17 mouse cellular contexts compared by ENCODE assay signal in the genomic region with DNA sequence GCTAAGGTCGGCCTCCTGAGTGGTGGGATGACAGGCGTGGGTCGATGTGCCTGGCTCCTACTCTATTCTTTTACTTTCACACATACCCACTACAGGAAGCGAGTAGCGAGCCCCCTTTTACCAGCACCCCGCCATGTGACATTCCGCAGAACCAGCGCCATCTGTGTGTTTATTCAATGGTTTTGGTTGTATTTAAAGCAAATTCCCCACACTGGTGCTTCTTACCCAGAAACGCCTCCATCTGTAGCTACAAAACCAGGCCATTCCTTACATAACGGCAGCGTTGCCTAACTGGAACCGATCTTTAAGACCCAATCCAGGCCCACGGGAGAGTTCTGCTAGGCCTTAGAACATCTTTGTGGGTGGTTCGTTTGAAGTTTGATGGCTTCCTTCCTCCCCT. TPM values are rescaled to one million over a fixed set of nuclear protein-coding genes. Genes with fewer than 3 reads are reported as not detected.
DNase-seq lines count a peak whose midpoint lies in the region; ATAC-seq and TF ChIP-seq lines count a peak whose summit lies in the region.
"Had no signal": no experiment of that assay in that cellular context is flagged by ENCODE, and none has a peak within 500 bp of the region (broad histone marks: within the 10 kb centered on the region; RNA-seq: fewer than 3 reads in every experiment).

No protein-coding gene starts in this region.

- no peak overlapping the region for H3K9ac ChIP-seq in embryonic facial prominence, embryonic 15.5 days
- no peak overlapping the region for H3K9ac ChIP-seq in hindbrain, postnatal 0 days (replicated peaks; ENCODE audit: low read length)
- H3K9ac ChIP-seq: embryonic facial prominence, embryonic 12.5 days; heart, embryonic 13.5 days had no signal

- no peaks in the 10 kb centered on the region for H3K27me3 ChIP-seq in embryonic facial prominence, embryonic 15.5 days
- no peaks in the 10 kb centered on the region for H3K27me3 ChIP-seq in embryonic facial prominence, embryonic 10.5 days (replicated peaks; ENCODE audit: low read depth, poor library complexity, severe bottlenecking)
- H3K27me3 ChIP-seq in hindbrain, postnatal 0 days (ENCODE audit: insufficient read depth, low read length) = no peaks in the 10 kb centered on the region
- H3K27me3 ChIP-seq: embryonic facial prominence, embryonic 12.5 days; heart, embryonic 13.5 days had no signal

- no peak for ATAC-seq in embryonic facial prominence, embryonic 15.5 days (ENCODE audit: insufficient number of reproducible peaks, low FRiP score, low TSS enrichment, low read depth)
- no peak for ATAC-seq in hindbrain, postnatal 0 days
- ATAC-seq in megakaryocyte, adult 5-6 weeks (ENCODE audit: poor library complexity, severe bottlenecking) = no peak

- H3K27ac ChIP-seq in embryonic facial prominence, embryonic 15.5 days (replicated peaks) = peak overlapping the region; percentile 3; the same call in 1 of the 2 replicates
- H3K27ac ChIP-seq in embryonic facial prominence, embryonic 10.5 days (replicated peaks) = no peak overlapping the region
- no peak overlapping the region for H3K27ac ChIP-seq in hindbrain, postnatal 0 days
- H3K27ac ChIP-seq: embryonic facial prominence, embryonic 12.5 days; heart, embryonic 13.5 days had no signal

- H3K4me3 ChIP-seq in embryonic facial prominence, embryonic 15.5 days (replicated peaks) = no peak overlapping the region
- no peak overlapping the region for H3K4me3 ChIP-seq in embryonic facial prominence, embryonic 10.5 days
- H3K4me3 ChIP-seq in hindbrain, postnatal 0 days (ENCODE audit: low read length) = no peak overlapping the region
- H3K4me3 ChIP-seq: embryonic facial prominence, embryonic 12.5 days; heart, embryonic 13.5 days had no signal

- no peak overlapping the region for H3K4me2 ChIP-seq in embryonic facial prominence, embryonic 15.5 days (replicated peaks)
- no peak overlapping the region for H3K4me2 ChIP-seq in hindbrain, postnatal 0 days (ENCODE audit: low read depth, low read length)
- H3K4me2 ChIP-seq: embryonic facial prominence, embryonic 12.5 days; heart, embryonic 13.5 days had no signal

- intact Hi-C loops in left cerebral cortex, postnatal 25 days (cut with DNase I) = loop anchor here (1.0 to 10.0 kb wide), 4 partner anchors 64 to 506 kb away; partner anchors contain the start of gene Tnrc18

- WGBS in embryonic facial prominence, embryonic 15.5 days = 74% methylated on average over 14 of the region's 14 CpGs
- 95% methylated on average over 14 of the region's 14 CpGs for WGBS in embryonic facial prominence, embryonic 10.5 days
- WGBS in hindbrain, postnatal 0 days = 90% methylated on average over 14 of the region's 14 CpGs

- no peaks in the 10 kb centered on the region for H3K9me3 ChIP-seq in embryonic facial prominence, embryonic 15.5 days (replicated peaks)
- H3K9me3 ChIP-seq in embryonic facial prominence, embryonic 10.5 days = peaks cover 14% of the 10 kb centered on the region
- no peaks in the 10 kb centered on the region for H3K9me3 ChIP-seq in hindbrain, postnatal 0 days (ENCODE audit: low read length)
- H3K9me3 ChIP-seq: embryonic facial prominence, embryonic 12.5 days; heart, embryonic 13.5 days had no signal

- H3K4me1 ChIP-seq in embryonic facial prominence, embryonic 15.5 days = peaks cover 30% of the 10 kb centered on the region
- peaks cover 29% of the 10 kb centered on the region for H3K4me1 ChIP-seq in embryonic facial prominence, embryonic 10.5 days
- H3K4me1 ChIP-seq in hindbrain, postnatal 0 days (ENCODE audit: insufficient read depth, low read length) = peaks cover 13% of the 10 kb centered on the region

- DNase-seq in embryonic facial prominence, embryonic 10.5 days (ENCODE audit: low spot score) = no peak
- DNase-seq in right cerebral cortex, adult 18-20 months = peak; percentile 91
- DNase-seq in right cerebral cortex, postnatal 4 days = no peak
- peak; percentile 78 to 98 for DNase-seq in left cerebral cortex, postnatal 25 days (ENCODE audit: low spot score in 2 of 2)
- DNase-seq in hindbrain, postnatal 0 days (ENCODE audit: low spot score) = no peak
- DNase-seq in adrenal gland, adult 2 months = no peak
- DNase-seq: cerebellum, adult 11-12 months; cerebellum, postnatal 36 days; gastrocnemius, postnatal 25 days; kidney, adult 9 months; liver; lung, adult 18-20 months; midbrain, embryonic 14.5 days had no signal

- peaks cover 64% of the 10 kb centered on the region for H3K36me3 ChIP-seq in embryonic facial prominence, embryonic 15.5 days
- H3K36me3 ChIP-seq in embryonic facial prominence, embryonic 10.5 days (replicated peaks) = peaks cover 100% of the 10 kb centered on the region
- H3K36me3 ChIP-seq in hindbrain, postnatal 0 days (ENCODE audit: insufficient read depth, low read length) = peaks cover 36% of the 10 kb centered on the region

- no peak for TF ChIP-seq CTCF in hindbrain, postnatal 0 days (IDR thresholded peaks at IDR 0.05; ENCODE audit: low read depth)

RNA-seq across cellular contexts. Expression of gene Fscn1, which starts 8.3 kb away (rescaled TPM):
- polyA plus RNA-seq in embryonic facial prominence, embryonic 15.5 days (2015; fragmentation: Nextera tagmentation; extraction: Ambion mirVana) = 328 TPM in 2 replicates
- 759 and 790 TPM in 2 replicates for polyA plus RNA-seq in embryonic facial prominence, embryonic 10.5 days (2016; fragmentation: Nextera tagmentation; extraction: Ambion mirVana)
- 100 to 1,000 TPM; 384 to 450 TPM for total RNA-seq in left cerebral cortex, postnatal 25 days (2021)
- 613 and 715 TPM in 2 replicates for total RNA-seq in hindbrain, postnatal 0 days (2014; rRNA removed)
- polyA plus RNA-seq in hindbrain, postnatal 0 days (2015; fragmentation: Nextera tagmentation; extraction: Ambion mirVana) = 412 and 457 TPM in 2 replicates
- total RNA-seq in megakaryocyte, adult 5-6 weeks (2015) = not detected in 2 replicates
- total RNA-seq in megakaryocyte, adult 5-6 weeks (2017) = 0.08 and 0.11 TPM in 2 replicates
- total RNA-seq in adrenal gland, adult 2 months (2021) = 10 to 100 TPM; 24.6 to 42.9 TPM
- 129 and 134 TPM in 2 replicates for polyA plus RNA-seq in adrenal gland, adult 2 months (2012; rRNA removed)

Comparison
In these comparisons a context has a peak if more than half of its experiments do, and no peak if none do; other contexts are left out.
1. DNase-seq: peak in right cerebral cortex, adult 18-20 months (single experiment) and left cerebral cortex, postnatal 25 days (2 of 2); none in embryonic facial prominence, embryonic 10.5 days (single experiment), right cerebral cortex, postnatal 4 days (single experiment), hindbrain, postnatal 0 days (single experiment) and adrenal gland, adult 2 months (single experiment).
2. RNA of gene Fscn1, which starts 8.3 kb away (total RNA-seq): 613 to 715 TPM in hindbrain, postnatal 0 days, 384 to 450 TPM in left cerebral cortex, postnatal 25 days and 24.6 to 42.9 TPM in adrenal gland, adult 2 months; 0.08 to 0.11 TPM in megakaryocyte, adult 5-6 weeks; every median in the first group is over 10 times any median in the second.